In the genomic region with DNA sequence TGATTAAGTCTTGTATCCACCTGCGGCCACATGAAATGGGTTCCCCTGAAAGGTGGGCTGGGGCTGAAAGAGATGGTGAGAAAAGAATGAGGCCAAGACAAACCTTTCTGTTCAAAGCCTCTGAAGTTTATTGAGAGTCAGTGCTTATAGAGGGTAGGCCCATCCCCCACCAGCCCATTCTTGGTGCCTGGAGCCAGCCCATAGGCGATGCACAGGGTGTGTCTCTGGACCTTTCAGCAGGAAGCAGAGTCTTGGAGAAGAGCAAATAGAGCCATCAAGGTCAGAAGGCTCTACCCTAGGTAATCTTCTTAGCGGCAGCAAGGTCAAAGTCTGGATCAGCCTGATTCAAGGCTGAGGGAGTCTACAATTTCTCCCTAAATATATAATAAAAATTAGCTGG, we compare ENCODE assay signal across 13 mouse cellular contexts. TPM values are rescaled to one million over a fixed set of nuclear protein-coding genes. Genes with fewer than 3 reads are reported as not detected.
"Had no signal": no experiment of that assay in that cellular context is flagged by ENCODE, and none has a peak within 500 bp of the region (broad histone marks: within the 10 kb centered on the region; RNA-seq: fewer than 3 reads in every experiment).

No protein-coding gene starts in this region.

RNA-seq across cellular contexts. Expression of gene Mrgprb1, which starts 20.2 kb away (rescaled TPM):
- total RNA-seq: common myeloid progenitor, adult 5-6 weeks; forebrain, postnatal 0 days; granulocyte monocyte progenitor cell, adult 5-6 weeks had no signal

RNA-seq across cellular contexts. Expression of gene Mrgprb8, which starts 47.6 kb away (rescaled TPM):
- total RNA-seq: common myeloid progenitor, adult 5-6 weeks; forebrain, postnatal 0 days; gastrocnemius, adult 18-20 months; gastrocnemius, adult 2 months; gastrocnemius, adult 8-10 months; gastrocnemius, postnatal 10 days; gastrocnemius, postnatal 14 days; gastrocnemius, postnatal 25 days; gastrocnemius, postnatal 36 days; granulocyte monocyte progenitor cell, adult 5-6 weeks; heart, adult 18-20 months; heart, adult 2 months; heart, adult 8-10 months had no signal
